In genomic region chr6:118753787-118754186, GRCm38 (mm10) we compare ENCODE assay signal across 14 mouse cellular contexts.
DNase-seq lines count a peak whose midpoint lies in the region; ATAC-seq and TF ChIP-seq lines count a peak whose summit lies in the region.
"Had no signal": no experiment of that assay in that cellular context is flagged by ENCODE, and none has a peak within 500 bp of the region (broad histone marks: within the 10 kb centered on the region; RNA-seq: fewer than 3 reads in every experiment).

No protein-coding gene starts in this region.

- H3K4me2 ChIP-seq in midbrain, embryonic 13.5 days (replicated peaks) = no peak overlapping the region
- H3K4me2 ChIP-seq in midbrain, embryonic 15.5 days = no peak overlapping the region
- H3K4me2 ChIP-seq: intestine, embryonic 15.5 days; limb, embryonic 13.5 days had no signal

- 0 out of 2 replicates have a peak overlapping the region, but pooled peaks have one; percentile 16 for H3K27ac ChIP-seq in midbrain, embryonic 13.5 days
- no peak overlapping the region for H3K27ac ChIP-seq in midbrain, embryonic 15.5 days
- H3K27ac ChIP-seq in olfactory bulb, adult 2 months (ENCODE audit: insufficient read depth, low read depth, low read length) = peak overlapping the region; percentile 63
- H3K27ac ChIP-seq in kidney, adult 2 months (ENCODE audit: insufficient read depth, low read depth, low read length) = no peak overlapping the region
- H3K27ac ChIP-seq in gastrocnemius, adult 2 months = no peak overlapping the region
- H3K27ac ChIP-seq: intestine, embryonic 15.5 days; limb, embryonic 13.5 days had no signal

- no peaks in the 10 kb centered on the region for H3K36me3 ChIP-seq in midbrain, embryonic 13.5 days
- no peaks in the 10 kb centered on the region for H3K36me3 ChIP-seq in midbrain, embryonic 15.5 days (replicated peaks)
- no peaks in the 10 kb centered on the region for H3K36me3 ChIP-seq in kidney, adult 2 months (ENCODE audit: control insufficient read depth, insufficient read depth, low read length)
- H3K36me3 ChIP-seq: intestine, embryonic 15.5 days had no signal

- TF ChIP-seq CTCF in olfactory bulb, adult 2 months (IDR thresholded peaks at IDR 0.05; ENCODE audit: insufficient read depth, low read depth, low read length) = no peak
- TF ChIP-seq CTCF in kidney, adult 2 months (conservative IDR thresholded peaks at IDR 0.05; ENCODE audit: insufficient read depth, insufficient read length, low read depth, low read length) = no peak
- TF ChIP-seq CTCF in gastrocnemius, adult 2 months (IDR thresholded peaks at IDR 0.05) = no peak

- DNase-seq in frontal cortex, postnatal 25 days (ENCODE audit: low spot score in 2 of 2) = no peak
- peak; percentile 88 to 91 for DNase-seq in cerebellum, postnatal 10 days
- no peak for DNase-seq in kidney, adult 2 months
- DNase-seq in gastrocnemius, adult 2 months = no peak
- DNase-seq: embryo, embryonic 11 days; kidney, postnatal 25 days had no signal

- ATAC-seq in frontal cortex, adult (ENCODE audit: low TSS enrichment) = peak; percentile 50
- ATAC-seq in midbrain, embryonic 13.5 days = no peak
- ATAC-seq in midbrain, embryonic 15.5 days (replicated peaks) = no peak
- ATAC-seq: activated CD4-positive, CD25-positive, alpha-beta regulatory T cell, adult 4 months; intestine, embryonic 15.5 days had no signal

- no peaks in the 10 kb centered on the region for H3K4me1 ChIP-seq in midbrain, embryonic 13.5 days (replicated peaks)
- no peaks in the 10 kb centered on the region for H3K4me1 ChIP-seq in midbrain, embryonic 15.5 days
- H3K4me1 ChIP-seq in olfactory bulb, adult 2 months (ENCODE audit: control insufficient read depth, insufficient read depth, low read length) = peaks cover 34% of the 10 kb centered on the region
- no peaks in the 10 kb centered on the region for H3K4me1 ChIP-seq in kidney, adult 2 months (ENCODE audit: control insufficient read depth, insufficient read depth, low read length)
- H3K4me1 ChIP-seq: intestine, embryonic 15.5 days had no signal

- 68% methylated on average over 8 of the region's 8 CpGs for WGBS in midbrain, embryonic 13.5 days
- 61% methylated on average over 8 of the region's 8 CpGs for WGBS in midbrain, embryonic 15.5 days
- 30% methylated on average over 8 of the region's 8 CpGs for WGBS in olfactory bulb, adult 2 months
- WGBS in kidney, adult 2 months = 84% methylated on average over 8 of the region's 8 CpGs

- H3K9ac ChIP-seq in midbrain, embryonic 13.5 days (replicated peaks) = no peak overlapping the region
- no peak overlapping the region for H3K9ac ChIP-seq in midbrain, embryonic 15.5 days
- H3K9ac ChIP-seq: intestine, embryonic 15.5 days; limb, embryonic 13.5 days had no signal

- TF ChIP-seq POLR2A in olfactory bulb, adult 2 months (IDR thresholded peaks at IDR 0.05; ENCODE audit: insufficient read depth, low read depth, low read length) = no peak
- TF ChIP-seq POLR2A in kidney, adult 2 months (IDR thresholded peaks at IDR 0.05; ENCODE audit: low read depth, low read length) = no peak

- no peaks in the 10 kb centered on the region for H3K27me3 ChIP-seq in midbrain, embryonic 13.5 days
- H3K27me3 ChIP-seq in midbrain, embryonic 15.5 days (replicated peaks) = no peaks in the 10 kb centered on the region
- no peaks in the 10 kb centered on the region for H3K27me3 ChIP-seq in kidney, adult 2 months (replicated peaks; ENCODE audit: control insufficient read depth, insufficient read depth, low read length)
- H3K27me3 ChIP-seq: intestine, embryonic 15.5 days; limb, embryonic 13.5 days had no signal

- no peaks in the 10 kb centered on the region for H3K9me3 ChIP-seq in midbrain, embryonic 13.5 days
- H3K9me3 ChIP-seq in midbrain, embryonic 15.5 days = no peaks in the 10 kb centered on the region
- H3K9me3 ChIP-seq: intestine, embryonic 15.5 days; limb, embryonic 13.5 days had no signal

- intact Hi-C loops in gastrocnemius, adult 2 months (cut with DNase I) = no loop called here

- no peak overlapping the region for H3K4me3 ChIP-seq in midbrain, embryonic 13.5 days (replicated peaks)
- no peak overlapping the region for H3K4me3 ChIP-seq in midbrain, embryonic 15.5 days
- no peak overlapping the region for H3K4me3 ChIP-seq in olfactory bulb, adult 2 months (ENCODE audit: insufficient read depth, low read depth, low read length)
- no peak overlapping the region for H3K4me3 ChIP-seq in kidney, adult 2 months (ENCODE audit: insufficient read depth, low read depth, low read length)
- H3K4me3 ChIP-seq in gastrocnemius, adult 2 months = no peak overlapping the region
- H3K4me3 ChIP-seq: erythroblast, embryonic 14.5 days; intestine, embryonic 15.5 days; limb, embryonic 13.5 days had no signal

Comparison
In these comparisons a context has a peak if more than half of its experiments do, and no peak if none do; other contexts are left out.
1. H3K27ac ChIP-seq: peak in midbrain, embryonic 13.5 days (single experiment) and olfactory bulb, adult 2 months (single experiment); none in midbrain, embryonic 15.5 days (single experiment), kidney, adult 2 months (single experiment) and gastrocnemius, adult 2 months (single experiment).
2. DNase-seq: peak in cerebellum, postnatal 10 days (2 of 2); none in frontal cortex, postnatal 25 days (0 of 2), kidney, adult 2 months (single experiment) and gastrocnemius, adult 2 months (single experiment).